Mouse (Mus musculus): ENCODE measurements around the gene Hs6st3. TPM values are rescaled to one million over a fixed set of nuclear protein-coding genes. Genes with fewer than 3 reads are reported as not detected.

Gene Hs6st3
- total and polyA plus RNA-seq, 2 experiments from 2014 or later: 2.4 to 23.4 TPM

GRCm38 (mm10) chr14:119247131-119247530, 109.0 kb downstream of the Hs6st3 start:
- no peak for TF ChIP-seq CTCF (IDR thresholded peaks at IDR 0.05; ENCODE audit: low read depth)
- H3K4me3 ChIP-seq (ENCODE audit: low read depth, low read length): no peak overlapping the region
- no peaks in the 10 kb centered on the region for H3K36me3 ChIP-seq (ENCODE audit: insufficient read depth)
- no peak overlapping the region for H3K27ac ChIP-seq (ENCODE audit: low read depth, low read length)
- no peak for ATAC-seq
- no peak overlapping the region for H3K9ac ChIP-seq
- 89% methylated on average over 6 of the region's 6 CpGs for WGBS
- H3K4me2 ChIP-seq (ENCODE audit: low read depth): no peak overlapping the region
- H3K27me3 ChIP-seq (ENCODE audit: insufficient read depth, low read length): no peaks in the 10 kb centered on the region
- DNase-seq: no peak
- no peaks in the 10 kb centered on the region for H3K9me3 ChIP-seq (ENCODE audit: low read length)
- H3K4me1 ChIP-seq (ENCODE audit: insufficient read depth): no peaks in the 10 kb centered on the region

DNA sequence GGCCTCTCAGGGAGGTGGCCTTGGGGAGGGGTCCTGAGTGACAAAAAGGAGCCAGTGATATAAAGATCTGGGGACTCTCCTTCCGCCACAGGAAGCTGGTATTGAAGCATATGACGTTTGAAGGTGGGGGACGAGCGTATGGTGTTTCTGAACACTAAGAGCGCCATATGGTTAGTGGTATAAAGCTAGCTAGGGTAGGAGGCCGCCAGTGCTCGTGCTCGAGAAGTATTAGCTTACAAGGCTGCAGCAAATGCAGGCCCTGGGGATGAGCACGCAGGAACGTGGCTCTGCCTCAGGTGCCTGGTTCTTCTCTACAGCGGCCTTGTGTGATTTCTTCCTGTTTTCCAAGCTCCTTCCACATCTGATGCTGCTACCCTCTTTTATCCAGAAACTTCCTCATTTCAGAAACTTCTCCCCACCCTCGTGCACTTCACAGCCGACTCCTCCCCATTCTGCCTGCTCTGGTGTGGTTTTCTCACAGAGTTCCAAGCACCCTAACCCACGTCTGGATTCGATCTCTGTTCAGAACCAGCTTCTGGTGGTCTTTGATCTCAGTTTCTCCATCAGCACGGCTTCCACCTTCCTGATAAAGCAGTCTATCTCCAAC, 110.0 kb downstream of the Hs6st3 start:
- WGBS: 83% methylated on average over 16 of the region's 16 CpGs

DNA sequence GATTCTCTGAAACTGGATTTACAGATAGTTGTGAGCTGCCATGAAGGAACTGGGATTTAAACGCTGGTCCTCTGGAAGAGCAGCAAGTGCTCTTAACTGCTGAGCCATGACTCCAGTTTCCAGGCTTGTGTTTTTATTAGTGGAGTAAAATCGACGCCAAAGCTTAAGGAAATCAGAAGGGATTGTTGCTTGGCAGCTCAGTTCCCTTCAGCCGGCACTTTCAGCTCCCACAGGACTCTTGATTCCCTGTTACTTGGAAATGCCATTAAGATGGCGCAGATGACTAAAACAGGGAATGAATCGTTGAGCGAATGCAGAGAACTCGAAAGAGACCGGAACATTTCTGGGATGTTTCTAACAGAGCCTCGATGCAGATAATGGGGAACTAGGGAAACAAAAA, 112.2 kb downstream of the Hs6st3 start:
- no peak for ATAC-seq
- no peak for DNase-seq
- 77% methylated on average over 10 of the region's 10 CpGs for WGBS
- H3K4me1 ChIP-seq (ENCODE audit: insufficient read depth): no peaks in the 10 kb centered on the region
- H3K27ac ChIP-seq (ENCODE audit: low read depth, low read length): no peak overlapping the region
- TF ChIP-seq CTCF (IDR thresholded peaks at IDR 0.05; ENCODE audit: low read depth): no peak
- H3K27me3 ChIP-seq (ENCODE audit: insufficient read depth, low read length): no peaks in the 10 kb centered on the region
- no peaks in the 10 kb centered on the region for H3K36me3 ChIP-seq (ENCODE audit: insufficient read depth)
- H3K9ac ChIP-seq: no peak overlapping the region
- H3K4me3 ChIP-seq (ENCODE audit: low read depth, low read length): no peak overlapping the region
- no peak overlapping the region for H3K4me2 ChIP-seq (ENCODE audit: low read depth)
- H3K9me3 ChIP-seq (ENCODE audit: low read length): no peaks in the 10 kb centered on the region

More for the DNA sequence above, 110.0 kb downstream of the Hs6st3 start:
- no peak overlapping the region for H3K4me2 ChIP-seq (ENCODE audit: low read depth)
- no peak overlapping the region for H3K4me3 ChIP-seq (ENCODE audit: low read depth, low read length)
- no peak for ATAC-seq
- no peak overlapping the region for H3K9ac ChIP-seq
- DNase-seq: no peak
- H3K36me3 ChIP-seq (ENCODE audit: insufficient read depth): no peaks in the 10 kb centered on the region
- H3K9me3 ChIP-seq (ENCODE audit: low read length): no peaks in the 10 kb centered on the region
- no peaks in the 10 kb centered on the region for H3K27me3 ChIP-seq (ENCODE audit: insufficient read depth, low read length)
- no peak overlapping the region for H3K27ac ChIP-seq (ENCODE audit: low read depth, low read length)
- TF ChIP-seq CTCF (IDR thresholded peaks at IDR 0.05; ENCODE audit: low read depth): no peak
- H3K4me1 ChIP-seq (ENCODE audit: insufficient read depth): no peaks in the 10 kb centered on the region

DNA sequence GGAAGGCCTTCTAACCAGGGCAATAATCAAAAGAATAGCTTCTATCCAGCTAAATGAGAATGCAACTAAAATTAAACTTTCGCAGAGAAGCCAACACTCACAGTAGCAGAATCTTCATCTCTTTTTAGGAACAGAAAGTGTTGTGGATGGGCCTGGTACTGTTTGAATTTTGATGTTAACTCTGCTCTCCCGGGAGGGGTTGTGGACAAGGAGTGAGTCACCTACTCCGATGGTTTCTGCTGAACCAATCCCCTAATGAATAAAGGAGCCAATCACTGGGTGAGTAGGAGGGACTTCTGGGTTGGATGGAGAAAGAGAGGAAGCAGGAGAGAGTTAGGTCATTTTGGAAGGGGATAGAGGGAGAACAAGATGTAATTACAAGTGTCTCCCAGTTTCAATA, 117.3 kb downstream of the Hs6st3 start:
- H3K4me1 ChIP-seq (ENCODE audit: insufficient read depth): no peaks in the 10 kb centered on the region
- no peak overlapping the region for H3K4me2 ChIP-seq (ENCODE audit: low read depth)
- WGBS: 83% methylated on average over 3 of the region's 3 CpGs
- no peak for ATAC-seq
- H3K27ac ChIP-seq (ENCODE audit: low read depth, low read length): no peak overlapping the region
- H3K27me3 ChIP-seq (ENCODE audit: insufficient read depth, low read length): no peaks in the 10 kb centered on the region
- H3K4me3 ChIP-seq (ENCODE audit: low read depth, low read length): no peak overlapping the region
- H3K36me3 ChIP-seq (ENCODE audit: insufficient read depth): no peaks in the 10 kb centered on the region
- H3K9me3 ChIP-seq (ENCODE audit: low read length): no peaks in the 10 kb centered on the region
- DNase-seq: no peak
- H3K9ac ChIP-seq: no peak overlapping the region
- no peak for TF ChIP-seq CTCF (IDR thresholded peaks at IDR 0.05; ENCODE audit: low read depth)

DNA sequence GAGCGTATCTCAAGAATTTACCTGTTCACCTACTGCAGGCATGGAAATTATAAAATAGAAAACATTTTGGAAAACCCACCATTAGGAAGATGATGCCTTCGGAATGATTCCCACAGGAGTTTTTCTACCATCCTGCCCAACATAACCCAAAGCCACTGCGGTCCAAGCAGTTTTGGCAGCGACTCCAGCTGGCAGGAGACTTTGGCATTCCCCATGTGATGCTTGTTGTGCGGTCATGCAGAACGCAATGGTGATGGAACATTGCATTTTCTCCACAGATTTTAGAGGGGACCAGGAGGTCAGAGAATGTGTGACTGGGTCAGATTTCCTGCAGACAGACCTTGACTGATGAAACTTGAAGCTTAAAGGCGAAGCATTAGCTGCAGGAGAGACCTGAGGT, 118.9 kb downstream of the Hs6st3 start:
- DNase-seq (no peak), ATAC-seq (no peak)
- no peak overlapping the region for H3K4me2 ChIP-seq (ENCODE audit: low read depth)
- H3K4me1 ChIP-seq (ENCODE audit: insufficient read depth): no peaks in the 10 kb centered on the region
- H3K36me3 ChIP-seq (ENCODE audit: insufficient read depth): no peaks in the 10 kb centered on the region
- 85% methylated on average over 7 of the region's 7 CpGs for WGBS
- no peaks in the 10 kb centered on the region for H3K27me3 ChIP-seq (ENCODE audit: insufficient read depth, low read length)
- H3K9ac ChIP-seq: no peak overlapping the region
- H3K4me3 ChIP-seq (ENCODE audit: low read depth, low read length): no peak overlapping the region
- H3K27ac ChIP-seq (ENCODE audit: low read depth, low read length): no peak overlapping the region
- TF ChIP-seq CTCF (IDR thresholded peaks at IDR 0.05; ENCODE audit: low read depth): no peak
- no peaks in the 10 kb centered on the region for H3K9me3 ChIP-seq (ENCODE audit: low read length)

DNA sequence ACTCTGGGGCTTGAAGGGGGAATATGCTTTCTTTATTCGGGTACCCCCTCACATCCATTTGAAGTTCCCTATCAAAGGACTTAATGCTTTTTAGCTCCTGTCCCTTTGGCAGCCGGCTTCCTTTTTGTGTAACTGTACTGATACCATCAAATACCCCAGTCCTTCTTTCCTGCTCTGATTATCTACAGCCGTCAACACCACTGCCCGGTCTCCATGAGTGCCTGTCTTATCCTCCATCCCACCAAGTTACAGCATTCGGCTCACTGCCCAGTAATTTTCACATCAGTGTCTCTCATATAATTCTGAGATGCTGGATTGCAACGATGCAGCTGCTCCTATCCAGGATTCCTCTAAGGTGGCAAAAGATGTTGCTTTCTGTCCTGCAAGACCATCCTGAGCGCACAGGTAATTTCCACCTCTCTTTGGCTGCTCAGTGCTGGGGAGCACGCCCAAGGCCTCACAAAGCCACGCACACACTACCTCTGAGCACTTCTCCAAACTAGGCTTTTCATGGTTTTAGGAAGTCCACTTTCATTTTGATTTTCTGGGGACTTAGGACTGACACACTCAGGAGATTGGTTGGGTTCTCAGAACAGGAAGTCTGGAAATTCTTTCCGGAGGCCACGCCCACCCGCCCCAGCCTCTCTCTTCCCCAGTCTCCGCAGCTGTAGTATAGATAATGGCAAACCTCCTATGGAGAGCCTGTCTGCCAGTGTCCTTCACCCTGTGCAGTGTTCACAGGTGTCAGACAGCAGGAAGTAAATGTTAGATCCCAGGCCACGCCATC, 122.2 kb downstream of the Hs6st3 start:
- H3K4me2 ChIP-seq (ENCODE audit: low read depth): no peak overlapping the region
- no peaks in the 10 kb centered on the region for H3K4me1 ChIP-seq (ENCODE audit: insufficient read depth)
- H3K27me3 ChIP-seq (ENCODE audit: insufficient read depth, low read length): no peaks in the 10 kb centered on the region
- H3K4me3 ChIP-seq (ENCODE audit: low read depth, low read length): no peak overlapping the region
- no peaks in the 10 kb centered on the region for H3K9me3 ChIP-seq (ENCODE audit: low read length)
- H3K27ac ChIP-seq (ENCODE audit: low read depth, low read length): no peak overlapping the region
- 75% methylated on average over 14 of the region's 14 CpGs for WGBS
- no peaks in the 10 kb centered on the region for H3K36me3 ChIP-seq (ENCODE audit: insufficient read depth)
- DNase-seq: no peak
- no peak overlapping the region for H3K9ac ChIP-seq
- no peak for ATAC-seq
- TF ChIP-seq CTCF (IDR thresholded peaks at IDR 0.05; ENCODE audit: low read depth): no peak

GRCm38 (mm10) chr14:119266334-119266733, 128.2 kb downstream of the Hs6st3 start:
- no peaks in the 10 kb centered on the region for H3K9me3 ChIP-seq (ENCODE audit: low read length)
- WGBS: 86% methylated on average over 7 of the region's 7 CpGs
- no peak for DNase-seq

More at GRCm38 (mm10) chr14:119266334-119266733, 128.2 kb downstream of the Hs6st3 start:
- H3K4me3 ChIP-seq (ENCODE audit: low read depth, low read length): no peak overlapping the region
- no peak for TF ChIP-seq CTCF (IDR thresholded peaks at IDR 0.05; ENCODE audit: low read depth)
- no peak overlapping the region for H3K27ac ChIP-seq (ENCODE audit: low read depth, low read length)
- H3K27me3 ChIP-seq (ENCODE audit: insufficient read depth, low read length): no peaks in the 10 kb centered on the region
- H3K4me2 ChIP-seq (ENCODE audit: low read depth): no peak overlapping the region
- no peaks in the 10 kb centered on the region for H3K36me3 ChIP-seq (ENCODE audit: insufficient read depth)
- no peak for ATAC-seq
- H3K9ac ChIP-seq: no peak overlapping the region
- H3K4me1 ChIP-seq (ENCODE audit: insufficient read depth): no peaks in the 10 kb centered on the region
